Mouse (Mus musculus): ENCODE data around the gene Eps8l2. TPM values are rescaled to one million over a fixed set of nuclear protein-coding genes. Genes with fewer than 3 reads are reported as not detected.

The Eps8l2 gene
- total RNA-seq, 2 experiments from 2014 or later: 3.3 to 3.7 TPM

DNA sequence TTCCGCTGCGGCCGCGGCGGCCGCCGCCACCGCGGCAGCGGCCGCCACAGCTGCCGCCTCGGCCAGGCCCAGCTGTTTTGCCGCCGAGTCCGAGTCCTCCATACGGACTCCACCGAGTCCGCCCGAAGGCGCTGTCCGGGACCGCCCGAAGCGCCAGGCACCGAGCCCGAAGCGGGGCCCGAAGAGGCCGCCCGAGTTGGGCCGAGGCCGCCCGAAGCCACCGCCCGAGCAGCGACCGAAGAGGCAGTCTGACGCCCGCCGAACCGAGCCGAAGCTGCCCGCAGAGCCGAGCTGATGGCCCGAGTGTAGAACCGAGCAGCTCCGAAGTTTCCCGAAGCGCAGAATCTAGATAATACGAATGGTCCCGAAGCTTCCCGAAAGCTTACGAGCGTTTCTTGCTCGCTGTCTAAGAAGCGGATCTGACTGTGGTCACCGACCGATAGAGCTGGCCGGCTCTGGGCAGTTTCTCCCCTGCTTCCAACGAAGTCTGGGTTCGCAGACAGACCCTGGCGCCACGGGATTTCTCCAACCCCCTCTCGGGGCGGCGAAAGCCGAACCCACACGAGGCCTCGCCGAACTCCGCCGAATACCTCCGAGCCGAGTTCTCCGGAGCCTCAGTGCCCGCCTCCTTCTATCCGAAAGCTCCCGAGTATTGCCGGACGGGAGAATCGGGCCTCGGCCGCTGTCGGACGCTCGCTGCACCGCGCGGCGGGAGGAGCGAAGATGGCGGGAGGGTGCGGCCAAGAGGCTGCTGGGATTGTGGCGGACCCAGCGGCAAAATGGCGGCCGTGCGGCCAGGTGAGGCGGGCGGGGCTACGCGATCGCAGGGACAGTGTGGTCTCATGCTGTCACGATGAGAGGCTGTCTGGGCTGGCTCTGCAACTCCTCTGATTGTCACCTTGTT is 11.0 kb upstream of the Eps8l2 start, which contains the start of the genes Deaf1 and Tmem80:
Gene Deaf1 (minus strand): TSS at position 222 of the 904 bp plus-strand sequence.
Gene Tmem80 (plus strand): TSS at position 271 of the 904 bp plus-strand sequence.
- intact Hi-C loops (cut with DNase I): loop anchor here (5.0 kb wide), 1 partner anchor 100 kb away; the partner anchor contains the start of gene Phrf1
- DNase-seq: peak; percentile 99

DNA sequence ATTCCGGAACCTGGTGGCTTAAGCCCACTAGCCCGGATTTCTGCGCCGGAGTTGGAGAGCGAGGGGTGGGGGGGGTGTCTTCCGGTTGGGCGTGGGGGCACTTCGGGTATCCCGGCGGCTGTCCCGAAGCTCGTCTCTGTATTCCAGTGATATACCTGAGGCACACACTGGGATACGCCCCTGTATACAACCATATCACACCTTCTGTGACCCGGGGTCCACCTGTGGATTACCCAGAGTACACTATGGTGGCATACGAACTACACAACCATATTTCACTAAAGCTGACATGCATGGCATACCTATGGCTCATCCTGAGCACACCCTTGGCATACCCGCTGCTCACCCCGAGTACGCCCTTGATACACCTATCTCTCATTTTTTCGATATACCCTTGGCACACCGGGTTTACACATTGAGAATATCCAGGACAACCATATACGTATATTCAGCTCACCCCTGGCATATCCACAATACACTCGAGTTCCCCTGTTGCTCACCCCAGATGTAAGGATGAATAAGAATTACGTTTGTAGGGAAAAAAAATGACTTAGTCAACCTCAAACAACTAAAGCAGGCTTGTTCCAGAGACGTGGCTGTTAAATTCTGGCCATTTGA is 10.2 kb upstream of the Eps8l2 start:
- no peak for DNase-seq
- intact Hi-C loops (cut with DNase I): loop anchor here (5.0 kb wide), 1 partner anchor 101 kb away; the partner anchor contains the start of gene Phrf1

DNA sequence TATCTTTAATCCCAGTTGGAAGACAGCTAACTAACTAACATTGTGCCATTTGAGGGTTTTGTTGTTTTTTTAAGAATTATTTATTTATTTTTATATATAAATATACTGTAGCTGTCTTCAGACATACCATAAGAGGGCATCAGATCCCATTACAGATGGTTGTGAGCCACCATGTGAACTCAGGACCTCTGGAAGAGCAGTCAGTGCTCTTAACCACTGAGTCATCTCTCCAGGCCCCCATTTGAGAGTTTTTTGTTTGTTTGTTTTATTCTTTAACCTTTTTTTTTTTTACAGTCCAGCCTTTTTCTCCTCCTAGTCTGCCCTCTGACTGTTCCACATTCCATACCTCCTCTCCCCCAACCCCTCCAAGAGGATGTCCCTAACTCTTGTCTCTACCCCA is 8.0 kb upstream of the Eps8l2 start:
- intact Hi-C loops (cut with DNase I): no loop called here
- DNase-seq: no peak

DNA sequence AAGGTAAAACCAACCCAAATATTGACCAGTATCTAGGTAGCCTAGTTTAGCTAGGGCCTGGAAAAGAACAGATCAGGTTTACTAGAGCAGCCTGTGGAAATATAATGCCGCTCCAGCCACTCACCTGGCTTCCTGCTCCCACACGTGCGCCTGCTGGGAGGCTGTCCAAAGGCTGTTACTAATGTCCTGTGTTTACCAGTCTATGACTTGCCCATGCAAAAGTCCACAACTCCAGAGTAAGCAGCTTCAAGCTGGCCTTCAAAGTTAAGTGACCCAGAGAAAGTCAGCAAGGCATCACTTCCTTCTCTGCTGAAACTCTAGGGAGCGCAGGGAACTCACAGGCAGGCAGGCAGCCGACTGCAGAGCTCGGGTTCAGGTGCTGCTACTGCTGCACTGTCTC is 6.7 kb upstream of the Eps8l2 start:
- intact Hi-C loops (cut with DNase I): no loop called here
- DNase-seq: no peak

DNA sequence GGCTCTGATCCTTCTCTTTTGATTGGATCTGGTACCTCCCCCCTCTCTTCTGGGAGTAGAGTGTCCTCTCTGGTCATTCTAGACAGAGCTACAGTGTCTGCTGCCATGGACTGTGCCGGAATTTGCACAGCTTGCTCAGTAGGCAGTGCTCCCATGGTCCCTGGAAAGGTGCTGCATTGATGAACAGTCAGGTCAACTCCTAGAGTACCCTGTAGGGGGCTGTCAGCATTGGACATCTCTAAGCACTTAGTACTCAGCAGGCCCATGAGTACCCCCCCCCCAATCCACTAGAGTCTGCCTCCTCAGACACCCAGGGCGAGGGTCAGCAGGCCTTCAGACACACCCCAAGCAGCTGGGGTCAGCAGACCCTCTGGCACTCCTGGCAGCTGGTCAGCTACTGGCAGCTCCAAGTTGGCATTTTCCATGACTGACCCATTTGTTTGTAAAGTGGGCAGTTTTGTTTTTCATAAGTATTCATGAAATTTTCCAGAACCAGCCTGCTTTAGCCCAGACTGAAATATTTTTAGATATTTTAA is 3.6 kb upstream of the Eps8l2 start:
- DNase-seq: no peak
- intact Hi-C loops (cut with DNase I): no loop called here

DNA sequence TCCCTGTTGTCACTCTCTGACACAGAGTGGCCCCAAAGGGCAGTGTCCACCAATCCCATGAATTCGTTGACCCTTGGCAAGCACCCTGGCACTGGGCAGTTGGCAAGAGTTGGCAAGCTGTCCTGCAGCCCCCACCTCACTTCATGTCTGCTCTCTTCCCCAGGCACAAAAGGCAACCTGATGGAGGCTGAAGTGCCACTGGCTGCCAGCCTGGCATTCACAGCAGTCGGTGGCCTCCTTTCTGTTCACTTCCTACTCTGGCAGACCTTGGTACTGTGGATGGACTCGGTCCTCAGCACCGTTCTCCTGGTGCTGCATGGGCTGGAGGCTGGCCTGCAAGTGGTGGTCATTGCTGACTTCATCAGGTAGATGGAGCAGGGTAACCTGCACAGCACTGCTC is 3.0 kb upstream of the Eps8l2 start:
- intact Hi-C loops (cut with DNase I): no loop called here
- no peak for DNase-seq

DNA sequence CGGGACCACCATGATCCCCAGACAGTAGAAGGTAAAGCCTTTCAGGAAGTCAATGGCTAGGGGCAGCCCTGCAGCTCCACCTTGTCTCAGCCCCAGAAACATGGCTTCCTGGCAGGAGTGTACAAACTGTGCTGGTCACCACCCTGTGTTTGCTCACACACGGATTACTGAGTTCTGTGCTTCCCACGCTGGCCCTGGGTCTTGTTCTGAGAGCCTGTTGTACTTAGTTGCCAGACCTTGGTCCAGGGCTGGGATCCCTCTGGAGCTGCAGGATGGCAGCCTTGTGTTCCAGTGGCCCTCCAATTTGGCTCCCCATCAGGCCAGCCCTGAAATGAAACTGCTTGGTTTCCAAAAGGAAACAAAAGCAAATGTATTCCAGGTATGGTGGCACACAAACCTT is 2.4 kb upstream of the Eps8l2 start:
- DNase-seq: no peak
- intact Hi-C loops (cut with DNase I): no loop called here

DNA sequence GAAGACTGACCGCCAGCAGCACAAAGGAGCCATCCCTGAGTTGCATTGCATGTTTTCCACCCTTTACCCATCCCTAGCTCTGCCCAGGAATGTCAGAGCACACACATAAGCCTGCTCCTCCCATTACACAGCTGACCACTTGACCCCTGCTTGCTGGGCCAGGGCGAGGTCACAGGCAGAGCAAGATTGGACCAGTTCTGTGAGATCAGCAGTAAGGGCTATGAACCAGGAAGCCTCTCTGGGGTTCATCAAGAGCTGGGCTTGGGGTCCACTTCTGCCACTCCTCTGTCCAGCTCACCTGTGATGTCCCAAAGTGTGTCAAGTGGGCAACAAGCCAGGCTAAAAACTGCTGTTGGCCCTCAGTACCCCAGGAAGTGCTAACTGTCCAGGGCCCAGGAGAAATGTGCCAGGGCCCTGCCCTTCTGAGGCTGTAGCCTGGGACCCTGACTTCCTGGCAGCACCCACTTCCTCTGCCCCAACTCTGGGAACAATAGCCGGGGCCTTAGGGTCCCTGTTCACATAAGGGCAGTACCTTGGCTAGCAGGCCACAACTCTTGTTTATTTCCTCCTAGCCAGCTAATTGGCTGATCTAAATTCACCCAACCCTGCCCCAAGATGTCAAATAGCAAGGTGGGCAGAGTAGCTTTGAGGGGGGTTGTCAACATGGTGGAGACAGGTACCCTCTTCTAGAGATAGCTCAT is 814 bp upstream of the Eps8l2 start:
- no peak for DNase-seq
- intact Hi-C loops (cut with DNase I): no loop called here

DNA sequence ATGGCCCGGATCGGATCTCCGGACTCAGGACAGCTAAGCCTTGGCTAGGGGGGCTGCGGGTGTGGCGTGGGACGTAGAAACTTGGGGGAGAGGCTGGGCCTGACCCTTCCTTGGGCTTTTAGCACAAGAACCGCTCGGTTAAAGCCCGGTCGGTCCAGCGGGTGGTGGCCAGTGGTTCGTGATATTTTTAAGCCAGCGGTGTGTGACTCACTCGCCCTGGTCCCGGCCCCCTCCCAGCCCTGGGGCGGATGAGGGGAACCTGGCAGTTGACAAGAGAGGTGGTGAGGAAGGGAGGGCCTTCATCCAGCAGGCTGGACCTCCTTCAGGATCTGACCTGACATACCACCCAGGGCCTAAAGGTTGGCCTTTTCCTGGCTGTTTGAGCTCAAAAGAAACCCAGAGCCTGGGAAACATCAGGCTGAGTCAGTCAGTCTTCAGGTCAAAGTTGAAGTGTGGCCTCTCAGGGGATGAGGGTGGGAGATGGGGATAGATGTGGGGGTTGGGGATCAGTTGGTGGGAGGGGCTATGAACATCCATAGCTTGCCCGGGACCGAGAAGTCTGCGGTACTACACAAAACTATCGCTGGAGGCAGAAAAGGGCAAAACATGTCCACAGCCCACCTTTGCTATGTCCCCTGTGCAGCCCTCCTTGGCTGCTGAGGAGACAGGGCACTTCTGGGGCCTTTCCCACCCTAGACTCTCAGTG is 688 bp downstream of the Eps8l2 start:
- DNase-seq: no peak
- intact Hi-C loops (cut with DNase I): no loop called here

DNA sequence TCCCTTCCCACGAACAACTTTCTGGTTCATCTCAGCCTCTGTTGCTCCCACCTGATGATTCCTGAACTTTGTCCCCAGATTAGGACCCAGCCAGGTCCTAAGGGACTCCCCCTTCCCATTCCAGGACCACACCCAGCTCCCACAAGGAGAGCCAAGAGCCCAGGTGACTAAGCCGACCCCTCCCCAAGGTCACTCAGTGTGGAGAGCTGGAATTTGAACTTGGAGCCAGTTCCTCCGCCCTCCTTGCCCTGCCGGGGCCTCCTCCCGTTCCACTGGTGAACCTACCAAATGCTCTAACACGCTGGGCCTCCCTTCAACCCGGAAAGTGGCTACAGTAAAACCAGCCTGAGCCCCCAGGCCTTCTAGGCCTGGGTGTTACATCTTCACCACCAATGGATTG is 1.3 kb downstream of the Eps8l2 start:
- intact Hi-C loops (cut with DNase I): no loop called here
- no peak for DNase-seq

DNA sequence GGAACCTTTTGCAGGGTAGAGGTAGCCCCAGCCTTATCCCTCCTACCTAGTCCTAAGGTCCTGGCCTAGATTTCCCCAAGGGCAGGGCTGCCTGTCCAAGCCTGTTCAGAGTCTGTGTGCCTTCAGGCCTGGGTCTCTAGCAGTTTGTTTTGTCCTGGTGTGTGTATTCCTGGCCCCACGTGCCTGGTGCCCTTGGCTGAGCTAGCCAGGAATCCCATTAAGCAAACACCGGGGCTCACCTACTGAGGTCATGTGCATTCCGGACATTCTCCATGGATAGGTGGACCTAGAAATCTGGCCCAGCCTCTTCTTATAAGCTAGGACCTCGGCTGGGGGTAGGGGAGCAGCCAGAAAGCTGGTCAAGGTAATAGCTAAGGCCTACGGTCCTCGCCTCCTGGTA is 1.8 kb downstream of the Eps8l2 start:
- intact Hi-C loops (cut with DNase I): no loop called here
- DNase-seq: no peak

DNA sequence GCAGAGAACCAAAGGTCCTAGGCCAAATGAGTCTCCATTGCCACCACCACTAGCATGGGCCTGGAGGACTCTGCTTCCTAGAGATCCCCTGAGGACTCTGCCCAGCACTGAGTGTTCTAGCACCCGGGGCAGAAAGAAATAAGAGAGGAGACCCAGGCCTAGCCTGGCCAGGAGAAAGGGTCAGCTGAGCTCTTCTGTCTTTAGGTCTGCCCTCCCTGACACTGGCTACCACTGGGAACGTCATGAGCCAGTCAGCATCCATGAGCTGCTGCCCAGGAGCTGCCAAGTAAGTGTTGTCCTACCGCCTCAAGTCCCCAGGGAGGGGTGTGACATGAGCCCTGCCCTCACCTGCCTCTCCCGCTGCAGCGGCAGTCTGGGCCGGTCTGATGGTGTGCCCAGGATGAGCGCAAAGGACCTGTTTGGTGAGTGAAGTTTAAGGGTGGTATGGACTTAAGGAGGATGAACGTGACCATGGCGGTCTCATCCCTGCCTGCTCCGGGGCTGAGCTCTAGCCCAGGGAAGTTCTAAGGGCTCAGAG is 3.1 kb downstream of the Eps8l2 start:
- intact Hi-C loops (cut with DNase I): no loop called here
- no peak for DNase-seq

DNA sequence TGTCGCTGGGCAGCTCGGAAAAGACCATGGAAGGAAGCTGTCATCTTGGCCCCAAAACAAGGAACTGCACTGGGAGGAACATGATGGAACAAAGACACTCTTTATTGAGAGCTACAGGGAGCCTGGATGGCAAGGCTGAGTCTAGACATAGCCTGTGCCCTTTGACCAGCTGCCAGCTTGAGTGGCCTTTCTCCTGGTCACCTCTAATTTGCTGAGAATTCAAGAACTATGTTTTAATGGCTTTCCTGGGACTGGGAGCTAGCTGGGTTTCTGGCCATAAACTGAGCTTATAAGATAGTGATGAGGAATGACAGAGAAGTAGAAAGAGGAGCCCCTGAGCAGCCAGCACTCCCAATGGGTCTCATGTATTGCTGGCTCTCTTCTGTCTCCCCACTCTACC is 4.5 kb downstream of the Eps8l2 start:
- intact Hi-C loops (cut with DNase I): no loop called here
- no peak for DNase-seq

DNA sequence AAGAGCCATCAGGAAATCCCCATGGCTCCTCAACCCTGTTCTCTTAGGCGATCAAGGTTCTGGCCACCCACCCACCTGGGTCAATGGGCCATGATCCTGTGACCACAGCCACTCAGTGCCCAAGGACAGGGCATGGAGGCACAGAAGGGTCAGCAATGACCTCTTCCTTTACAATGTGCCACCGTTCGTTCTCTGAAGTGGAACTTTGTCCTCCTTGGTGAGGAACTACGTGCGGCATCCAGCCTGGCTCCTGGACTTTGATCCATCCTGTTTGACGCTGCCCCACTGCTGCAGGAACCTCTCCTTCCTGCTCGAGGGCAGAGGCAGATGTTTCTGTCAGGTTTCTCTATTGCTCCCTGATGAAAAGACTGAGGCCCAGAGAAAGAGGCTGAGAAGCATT is 5.0 kb downstream of the Eps8l2 start:
- DNase-seq: no peak
- intact Hi-C loops (cut with DNase I): no loop called here

DNA sequence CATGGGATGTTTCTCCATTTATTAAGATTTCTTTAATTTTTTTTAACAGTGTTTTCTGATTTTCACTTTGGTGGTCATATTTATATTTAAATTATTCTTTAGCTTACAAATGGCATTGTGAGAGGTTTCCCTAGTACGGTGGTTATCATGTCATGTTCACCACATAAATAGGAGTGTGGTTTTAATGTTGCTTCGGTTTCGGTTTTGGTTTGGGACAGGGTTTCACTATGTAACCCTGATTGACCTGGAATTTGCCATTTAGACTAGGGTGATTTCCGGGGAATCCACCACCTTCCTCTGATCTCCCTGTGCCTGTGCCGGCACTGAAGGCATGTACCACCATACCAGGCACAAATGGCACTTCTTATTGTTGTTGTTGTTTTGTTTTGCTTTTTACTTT is 6.1 kb downstream of the Eps8l2 start:
- DNase-seq: no peak
- intact Hi-C loops (cut with DNase I): no loop called here

DNA sequence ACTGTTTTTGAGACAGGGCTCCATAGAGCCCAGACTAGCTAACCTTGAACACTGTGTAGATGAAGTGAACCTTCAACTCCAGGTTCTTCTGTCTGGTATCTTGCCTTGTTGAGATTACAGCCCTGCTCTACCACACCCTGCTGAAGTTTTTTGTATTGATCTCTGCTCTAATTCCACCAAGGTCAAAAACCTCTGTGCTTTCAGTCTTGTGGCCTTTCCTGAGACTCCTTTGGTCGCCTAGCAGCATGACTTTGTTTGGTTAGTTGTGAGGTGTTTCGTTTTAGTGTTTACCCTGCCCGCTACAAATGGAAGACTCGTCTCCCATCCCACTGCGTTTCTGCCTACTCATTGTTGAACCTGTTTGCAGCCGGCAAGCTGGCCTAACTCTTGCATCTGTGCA is 12.4 kb downstream of the Eps8l2 start:
- no peak for DNase-seq
- intact Hi-C loops (cut with DNase I): no loop called here

DNA sequence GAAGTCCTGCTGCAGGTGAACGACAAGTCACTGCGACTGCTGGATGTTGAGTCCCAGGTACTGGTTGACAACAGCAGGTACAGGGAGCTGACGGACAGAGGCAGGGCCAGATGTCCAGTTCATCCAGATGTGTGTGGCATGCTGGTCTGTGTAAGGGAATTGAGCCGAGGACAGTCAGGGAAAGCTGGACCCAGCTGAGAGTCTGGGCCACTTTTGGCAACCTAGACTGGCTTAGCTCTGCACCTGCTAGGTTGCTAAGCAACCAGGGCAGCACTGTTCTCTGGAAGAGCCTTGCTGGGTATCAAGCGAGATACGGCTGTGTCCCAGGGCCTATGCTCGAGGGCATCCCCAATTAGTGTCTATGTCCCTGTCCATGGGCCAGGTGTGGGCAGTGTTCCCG is 16.4 kb downstream of the Eps8l2 start:
- intact Hi-C loops (cut with DNase I): no loop called here

DNA sequence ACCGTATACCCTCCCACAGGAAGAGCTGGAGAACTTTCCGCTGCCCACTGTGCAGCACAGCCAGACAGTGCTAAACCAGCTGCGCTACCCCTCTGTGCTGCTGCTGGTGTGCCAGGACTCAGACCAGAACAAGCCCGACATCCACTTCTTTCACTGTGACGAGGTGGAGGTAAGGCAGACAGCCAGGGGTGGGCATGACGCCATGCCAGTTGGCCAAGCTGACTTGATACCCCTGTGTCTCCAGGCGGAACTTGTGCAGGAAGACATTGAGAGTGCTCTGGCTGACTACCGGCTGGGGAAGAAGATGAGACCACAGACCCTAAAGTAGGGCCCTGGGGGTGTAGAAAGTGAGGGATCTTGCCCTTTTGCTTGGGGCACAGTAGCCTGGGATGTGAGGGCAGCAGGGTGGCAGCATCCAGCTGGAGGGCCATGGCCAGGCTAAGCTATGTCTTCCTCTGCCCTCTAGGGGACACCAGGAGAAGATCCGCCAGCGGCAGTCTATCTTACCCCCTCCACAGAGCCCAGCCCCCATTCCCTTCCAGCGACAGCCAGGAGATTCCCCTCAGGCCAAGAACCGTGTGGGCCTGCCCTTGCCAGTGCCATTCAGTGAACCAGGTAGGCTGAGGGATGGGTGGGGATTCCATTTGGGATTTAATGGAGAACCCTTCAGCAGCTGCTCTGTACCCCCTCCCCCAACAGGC is 17.1 kb downstream of the Eps8l2 start:
- no peak for DNase-seq
- intact Hi-C loops (cut with DNase I): no loop called here

More for the DNA sequence above, 16.4 kb downstream of the Eps8l2 start:
- no peak for DNase-seq

DNA sequence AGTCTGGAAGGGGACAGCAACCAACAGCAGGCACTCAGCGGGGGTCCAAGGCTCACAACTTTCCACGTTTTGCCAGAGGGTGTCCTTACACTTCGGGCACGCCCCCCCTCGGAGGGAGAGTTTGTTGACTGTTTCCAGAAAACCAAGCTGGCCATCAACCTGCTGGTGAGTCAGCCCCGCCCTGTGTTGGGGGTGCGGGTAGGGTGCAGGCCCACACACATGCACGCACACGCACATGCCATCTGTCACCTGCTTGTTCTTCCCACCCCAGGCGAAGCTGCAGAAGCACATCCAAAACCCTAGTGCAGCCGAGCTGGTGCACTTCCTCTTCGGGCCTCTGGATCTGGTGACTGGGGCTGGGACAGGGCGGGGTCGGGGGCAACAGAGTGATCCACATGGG is 18.3 kb downstream of the Eps8l2 start:
- DNase-seq: no peak
- intact Hi-C loops (cut with DNase I): no loop called here

All from heart, postnatal 36 days (tissue).